In the genomic region with DNA sequence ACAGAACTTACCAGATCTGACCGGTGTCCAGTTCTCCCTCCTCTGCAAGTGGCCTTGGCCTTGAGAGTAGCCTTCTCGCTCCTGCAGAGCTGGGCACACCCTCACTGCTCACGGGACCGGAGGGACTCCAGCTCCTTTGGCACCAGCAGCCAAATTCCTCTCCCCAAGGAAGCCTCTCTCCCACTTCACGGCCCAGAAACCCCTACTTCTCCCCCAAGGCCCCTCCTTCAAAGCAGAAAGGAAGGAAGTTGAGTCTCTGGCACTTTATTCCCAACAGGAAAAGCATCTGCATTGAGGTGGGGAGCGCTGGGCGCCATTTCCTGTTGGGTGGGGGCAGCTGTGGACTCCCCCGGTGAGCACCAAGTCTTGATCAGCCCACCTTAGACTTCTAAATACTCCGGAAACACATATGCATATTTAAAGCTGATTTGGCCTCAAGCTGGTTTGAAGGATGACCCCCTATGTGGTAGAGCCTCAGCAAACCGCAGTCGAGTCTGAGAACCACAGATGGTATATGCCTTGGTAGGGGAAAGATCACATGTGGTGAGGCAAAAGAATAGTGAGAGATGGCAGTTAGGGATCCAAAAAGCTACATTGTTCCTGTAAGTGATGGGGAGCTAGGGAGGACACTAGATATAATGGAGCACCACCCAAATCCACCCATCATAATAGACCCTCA, we compare ENCODE assay signal across 8 mouse cellular contexts. TPM values are rescaled to one million over a fixed set of nuclear protein-coding genes. Genes with fewer than 3 reads are reported as not detected.
DNase-seq lines count a peak whose midpoint lies in the region; ATAC-seq lines count a peak whose summit lies in the region.

A gene (minus strand): TSS at position 207 of the 679 bp plus-strand sequence.

- no peak for ATAC-seq in neural tube, embryonic 11.5 days (ENCODE audit: insufficient read depth, low FRiP score, low TSS enrichment)
- no peak for ATAC-seq in embryonic facial prominence, embryonic 14.5 days (ENCODE audit: low read depth)
- no peak for ATAC-seq in intestine, embryonic 14.5 days (replicated peaks; ENCODE audit: low FRiP score, low TSS enrichment, low read depth)
- ATAC-seq in megakaryocyte progenitor cell, adult 5-6 weeks (replicated peaks; ENCODE audit: poor library complexity) = no peak

- H3K9ac ChIP-seq in neural tube, embryonic 11.5 days (ENCODE audit: low read length) = no peak within 1 kb of the TSS
- no peak within 1 kb of the TSS; the same call in 1 of the 2 replicates for H3K9ac ChIP-seq in embryonic facial prominence, embryonic 14.5 days (ENCODE audit: low read depth, low read length)
- peak within 1 kb of the TSS; percentile 63; the same call in 1 of the 2 replicates for H3K9ac ChIP-seq in intestine, embryonic 14.5 days (ENCODE audit: low read length)

- H3K4me1 ChIP-seq in neural tube, embryonic 11.5 days (ENCODE audit: control insufficient read depth, insufficient read depth, low read length) = peaks cover 9% of the 10 kb centered on the region
- peaks cover 15% of the 10 kb centered on the region for H3K4me1 ChIP-seq in embryonic facial prominence, embryonic 14.5 days (ENCODE audit: control insufficient read depth, insufficient read depth, low read length)
- H3K4me1 ChIP-seq in intestine, embryonic 14.5 days (replicated peaks; ENCODE audit: control insufficient read depth, insufficient read depth, low read length) = peaks cover 17% of the 10 kb centered on the region

- H3K36me3 ChIP-seq in neural tube, embryonic 11.5 days (ENCODE audit: control insufficient read depth, insufficient read depth, low read length) = peaks cover 6% of the 10 kb centered on the region
- H3K36me3 ChIP-seq in embryonic facial prominence, embryonic 14.5 days (ENCODE audit: control insufficient read depth, insufficient read depth, low read length) = peaks cover 21% of the 10 kb centered on the region
- H3K36me3 ChIP-seq in intestine, embryonic 14.5 days (ENCODE audit: control insufficient read depth, insufficient read depth, low read length) = peaks cover 24% of the 10 kb centered on the region

- H3K27me3 ChIP-seq in neural tube, embryonic 11.5 days (ENCODE audit: control insufficient read depth, insufficient read depth, low read length) = no peaks in the 10 kb centered on the region
- H3K27me3 ChIP-seq in embryonic facial prominence, embryonic 14.5 days (replicated peaks; ENCODE audit: control insufficient read depth, insufficient read depth, low read length) = no peaks in the 10 kb centered on the region
- H3K27me3 ChIP-seq in intestine, embryonic 14.5 days (replicated peaks; ENCODE audit: control insufficient read depth, insufficient read depth, low read length) = no peaks in the 10 kb centered on the region

- no peaks in the 10 kb centered on the region for H3K9me3 ChIP-seq in neural tube, embryonic 11.5 days (ENCODE audit: control insufficient read depth, low read length)
- no peaks in the 10 kb centered on the region for H3K9me3 ChIP-seq in embryonic facial prominence, embryonic 14.5 days (ENCODE audit: control insufficient read depth, low read length)
- H3K9me3 ChIP-seq in intestine, embryonic 14.5 days (ENCODE audit: control insufficient read depth, low read length) = no peaks in the 10 kb centered on the region

- no peak for DNase-seq in neural tube, embryonic 11.5 days (ENCODE audit: low spot score)
- no peak for DNase-seq in neural tube, embryonic 10.5 days (ENCODE audit: extremely low spot score, low spot score)
- no peak for DNase-seq in embryonic facial prominence, embryonic 14.5 days (ENCODE audit: low spot score)
- DNase-seq in intestine, embryonic 14.5 days (ENCODE audit: low spot score) = no peak
- peak; percentile 61 for DNase-seq in lung, postnatal 10 days
- no peak for DNase-seq in spleen, postnatal 14 days (ENCODE audit: low spot score in 2 of 2)
- no peak for DNase-seq in left cerebral cortex, postnatal 25 days (ENCODE audit: low spot score in 2 of 2)

- WGBS in neural tube, embryonic 11.5 days = 60% methylated on average over 11 of the region's 11 CpGs
- 69% methylated on average over 11 of the region's 11 CpGs for WGBS in embryonic facial prominence, embryonic 14.5 days
- 53% methylated on average over 11 of the region's 11 CpGs for WGBS in intestine, embryonic 14.5 days

- intact Hi-C loops in left cerebral cortex, postnatal 25 days (cut with DNase I) = no loop called here

- peak within 1 kb of the TSS; percentile 97; the same call in 1 of the 2 replicates for H3K4me3 ChIP-seq in neural tube, embryonic 11.5 days (ENCODE audit: low read depth, low read length)
- H3K4me3 ChIP-seq in embryonic facial prominence, embryonic 14.5 days (ENCODE audit: low read depth, low read length) = peak within 1 kb of the TSS; percentile 96
- peak within 1 kb of the TSS; percentile 59 for H3K4me3 ChIP-seq in intestine, embryonic 14.5 days (ENCODE audit: low read depth, low read length)

- H3K4me2 ChIP-seq in neural tube, embryonic 11.5 days (ENCODE audit: low read depth) = peak within 1 kb of the TSS; percentile 97; the same call in 1 of the 2 replicates
- H3K4me2 ChIP-seq in embryonic facial prominence, embryonic 14.5 days (ENCODE audit: low read depth, low read length) = peak within 1 kb of the TSS; percentile 81
- H3K4me2 ChIP-seq in intestine, embryonic 14.5 days (ENCODE audit: low read length) = peak within 1 kb of the TSS; percentile 70

- H3K27ac ChIP-seq in neural tube, embryonic 11.5 days (ENCODE audit: low read depth, low read length) = no peak within 1 kb of the TSS
- H3K27ac ChIP-seq in embryonic facial prominence, embryonic 14.5 days (replicated peaks; ENCODE audit: low read depth, low read length) = 0 out of 2 replicates have a peak within 1 kb of the TSS, but pooled peaks have one; percentile 74
- H3K27ac ChIP-seq in intestine, embryonic 14.5 days (ENCODE audit: low read depth) = no peak within 1 kb of the TSS

RNA-seq across cellular contexts. Expression of the gene that starts here (rescaled TPM):
- polyA plus RNA-seq in neural tube, embryonic 11.5 days (2014; fragmentation: Nextera tagmentation; extraction: Ambion mirVana) = 12.1 and 13.9 TPM in 2 replicates
- polyA plus RNA-seq in embryonic facial prominence, embryonic 14.5 days (2014; fragmentation: Nextera tagmentation; extraction: Ambion mirVana) = 7.7 and 8.9 TPM in 2 replicates
- polyA plus RNA-seq in intestine, embryonic 14.5 days (2014; fragmentation: Nextera tagmentation; extraction: Ambion mirVana) = 9.8 and 10.1 TPM in 2 replicates
- total RNA-seq in megakaryocyte progenitor cell, adult 5-6 weeks (2015) = 0.52 and 0.61 TPM in 2 replicates
- total RNA-seq in megakaryocyte progenitor cell, adult 5-6 weeks (2017) = 0.20 and 1.6 TPM in 2 replicates
- total RNA-seq in left cerebral cortex, postnatal 25 days (2021) = 1 to 10 TPM; 1.4 to 1.8 TPM
